Mouse (Mus musculus) limb, embryonic 10.5 days (tissue): ENCODE measurements around the gene Slc9a9. TPM values are rescaled to one million over a fixed set of nuclear protein-coding genes. Genes with fewer than 3 reads are reported as not detected.

Experiments used
- DNase-seq: peaks from one replicate; pipeline ENCODE4 v3.0.0-alpha.2; 2017; ENCODE audit warnings: low spot score
- H3K27ac ChIP-seq: fragments of 300-500 bp; sonication (generic); 2 replicates; pipeline ENCODE4 v1.5.1; 2016; ENCODE audit warnings: mild to moderate bottlenecking
- H3K27me3 ChIP-seq: fragments of 300-500 bp; sonication (generic); 2 replicates; pipeline ENCODE4 v1.6.1; 2016; ENCODE audit warnings: low read depth, mild to moderate bottlenecking; ENCODE audit not compliant: poor library complexity, severe bottlenecking
- H3K36me3 ChIP-seq: fragments of 300-500 bp; sonication (generic); 2 replicates; pipeline ENCODE4 v1.6.1; 2016; ENCODE audit warnings: mild to moderate bottlenecking, moderate library complexity
- H3K4me1 ChIP-seq: fragments of 300-500 bp; sonication (generic); 2 replicates; pipeline ENCODE4 v1.6.1; 2016
- H3K4me3 ChIP-seq: fragments of 300-500 bp; sonication (generic); 2 replicates; pipeline ENCODE4 v1.5.1; 2016; ENCODE audit warnings: mild to moderate bottlenecking, moderate library complexity
- H3K9me3 ChIP-seq: fragments of 300-500 bp; sonication (generic); replicated peaks from 2 replicates; pipeline ENCODE4 v1.6.1; 2016; ENCODE audit warnings: mild to moderate bottlenecking
- WGBS: fragments of 180-500 bp; shearing (Covaris S2); methylation state at CpG from one replicate; pipeline ENCODE4 v1.1.7; 2016; 5-methylcytosine and 5-hydroxymethylcytosine counted together
- microRNA-seq: library from miRNA; unstranded; fragments of <30 nt; microRNA quantifications from one replicate; pipeline ENCODE4, GENCODE M21; 2017
- polyA plus RNA-seq: library from polyadenylated mRNA; unstranded; fragments of >200 nt; fragmentation: Nextera tagmentation; extraction: Ambion mirVana; gene quantifications from 2 replicates; pipeline ENCODE4 v1.2.1, GENCODE M21; 2016

Gene Slc9a9
- polyA plus RNA-seq, 1 experiment from 2014 or later: 1.5 TPM

- Histone ChIP-seq H3K4me3 (no peak overlapping the region), H3K27me3 (no peaks in the 10 kb centered on the region), H3K9me3 (no peaks in the 10 kb centered on the region), H3K27ac (no peak overlapping the region), H3K36me3 (no peaks in the 10 kb centered on the region), H3K4me1 (no peaks in the 10 kb centered on the region)
- no peak for DNase-seq
- 88% methylated on average over 9 of the region's 9 CpGs for WGBS
Observed at GRCm38 (mm10) chr9:95263867-95264509, 594.3 kb downstream of the Slc9a9 start.

GRCm38 (mm10) chr9:95266179-95266578 is 596.5 kb downstream of the Slc9a9 start:
- no peaks in the 10 kb centered on the region for H3K4me1 ChIP-seq
- H3K27me3 ChIP-seq: no peaks in the 10 kb centered on the region
- 74% methylated on average over 2 of the region's 2 CpGs for WGBS
- H3K9me3 ChIP-seq: no peaks in the 10 kb centered on the region
- DNase-seq: no peak
- no peaks in the 10 kb centered on the region for H3K36me3 ChIP-seq
- H3K27ac ChIP-seq: no peak overlapping the region
- no peak overlapping the region for H3K4me3 ChIP-seq

DNA sequence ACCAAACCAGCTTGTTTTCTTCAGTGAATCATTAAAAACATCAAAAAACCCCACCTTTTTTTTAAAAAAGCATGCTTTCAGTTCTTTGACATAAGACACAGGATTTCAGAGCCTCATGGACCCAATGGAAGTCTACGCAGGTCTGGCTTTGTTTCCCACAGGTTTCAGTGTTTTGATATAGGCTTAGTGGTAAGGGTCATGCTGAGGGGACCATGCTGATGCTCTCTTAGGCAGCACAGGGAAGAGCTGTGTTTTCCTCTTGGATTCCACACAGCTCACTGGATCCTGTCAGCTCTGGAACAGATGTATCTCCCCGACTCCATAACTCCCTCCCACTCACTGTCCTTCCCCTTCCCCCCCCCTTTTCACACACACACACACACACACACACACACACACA is 597.2 kb downstream of the Slc9a9 start:
- H3K27me3 ChIP-seq: no peaks in the 10 kb centered on the region
- no peak for DNase-seq
- no peak overlapping the region for H3K4me3 ChIP-seq
- H3K27ac ChIP-seq: no peak overlapping the region
- 82% methylated on average over 2 of the region's 2 CpGs for WGBS
- H3K9me3 ChIP-seq: no peaks in the 10 kb centered on the region
- H3K4me1 ChIP-seq: no peaks in the 10 kb centered on the region
- no peaks in the 10 kb centered on the region for H3K36me3 ChIP-seq

- Histone ChIP-seq H3K27me3 (no peaks in the 10 kb centered on the region), H3K27ac (no peak overlapping the region; the same call in 1 of the 2 replicates), H3K4me3 (no peak overlapping the region), H3K36me3 (no peaks in the 10 kb centered on the region), H3K9me3 (no peaks in the 10 kb centered on the region), H3K4me1 (no peaks in the 10 kb centered on the region)
- no peak for DNase-seq
- WGBS: 81% methylated on average over 10 of the region's 10 CpGs
Observed at GRCm38 (mm10) chr9:95279590-95280344, 610.1 kb downstream of the Slc9a9 start.

Small RNA genes within 50 kb of the gene (microRNA-seq; reads per million reads assigned to microRNA genes)
- gene Mir7656: not detected

Other genes starting within 250 kb of the Slc9a9 start
- 5.8 and 6.6 TPM in 2 replicates for gene 1190002N15Rik, start 131.8 kb upstream of the Slc9a9 start, polyA plus RNA-seq